Mouse (Mus musculus): Measurements from ENCODE around the gene Gm3139.
"Not testable (repeated sequence)": the region's sequence is repeated elsewhere in the genome, so short reads cannot be mapped to it uniquely, and the experiment has no call there.

Gene Gm3139

DNA sequence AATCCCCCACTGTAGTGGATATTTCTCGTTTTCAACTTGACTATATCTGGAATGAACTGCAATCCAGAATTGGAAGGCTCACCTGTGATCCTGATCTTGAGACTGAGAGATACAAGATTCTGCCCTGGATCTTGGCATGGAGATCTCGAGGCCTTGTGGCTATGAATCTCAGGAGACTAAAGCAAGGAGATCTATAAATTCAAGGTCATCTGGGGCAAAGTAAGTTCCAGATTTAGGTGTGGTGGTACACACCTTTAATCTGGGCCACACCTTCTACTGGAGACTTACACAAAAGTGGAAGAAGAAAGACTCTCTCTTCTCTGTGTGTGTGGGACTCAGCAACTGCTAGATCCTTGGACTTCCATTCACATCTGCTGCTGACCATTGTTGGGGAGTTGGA is at the start of gene Gm3139:
TSS of gene Gm3139 (plus strand) at position 301 of the 400 bp plus-strand sequence.
- DNase-seq: not testable (repeated sequence)
